Mouse (Mus musculus): Measurements from ENCODE around the gene Bmp7.

Bmp7 gene

GRCm38 (mm10) chr2:172846311-172846575 is 93.9 kb downstream of the Bmp7 start:
- DNase-seq: no peak

DNA sequence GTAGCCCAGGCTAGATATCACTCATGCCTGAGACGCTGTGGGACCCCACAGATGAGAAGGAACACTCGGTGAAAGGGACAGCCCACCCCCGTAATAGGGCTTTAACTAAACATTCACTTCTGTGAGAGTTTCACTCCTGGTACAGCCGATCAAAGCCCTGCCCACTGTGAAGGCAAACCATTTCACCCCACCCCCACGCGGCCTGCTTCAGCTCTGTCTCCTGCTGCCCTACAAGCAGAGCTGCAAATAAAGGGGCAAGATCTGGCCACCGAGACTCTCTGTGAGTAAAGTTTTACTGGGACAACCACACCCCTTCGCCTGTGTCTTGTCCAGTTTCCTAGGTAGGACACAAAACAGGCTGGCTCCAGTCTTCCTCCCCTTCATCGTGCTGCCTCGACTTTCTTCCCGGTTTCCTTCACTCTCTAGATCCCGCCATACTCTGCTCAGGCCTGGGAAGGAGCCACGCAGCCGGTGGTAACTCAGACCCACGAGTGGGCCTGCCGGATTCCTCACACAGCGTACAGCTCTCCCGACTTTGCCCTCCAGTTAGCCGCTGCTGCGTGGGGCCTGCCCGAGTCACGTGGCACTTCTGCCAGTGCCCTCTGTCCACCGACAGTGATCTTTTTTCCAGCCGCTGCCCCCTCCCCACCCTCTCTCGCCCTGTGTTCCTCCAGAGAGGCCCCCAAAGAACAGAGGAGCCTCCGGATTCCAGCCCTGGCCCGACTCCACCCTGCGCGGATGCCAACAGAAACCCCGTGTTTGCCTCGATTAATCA is 94.4 kb downstream of the Bmp7 start:
- DNase-seq: no peak

- no peak for DNase-seq
Measured at GRCm38 (mm10) chr2:172843903-172844302, 96.2 kb downstream of the Bmp7 start.

- DNase-seq: no peak
Measured at GRCm38 (mm10) chr2:172842306-172842705, 97.8 kb downstream of the Bmp7 start.

DNA sequence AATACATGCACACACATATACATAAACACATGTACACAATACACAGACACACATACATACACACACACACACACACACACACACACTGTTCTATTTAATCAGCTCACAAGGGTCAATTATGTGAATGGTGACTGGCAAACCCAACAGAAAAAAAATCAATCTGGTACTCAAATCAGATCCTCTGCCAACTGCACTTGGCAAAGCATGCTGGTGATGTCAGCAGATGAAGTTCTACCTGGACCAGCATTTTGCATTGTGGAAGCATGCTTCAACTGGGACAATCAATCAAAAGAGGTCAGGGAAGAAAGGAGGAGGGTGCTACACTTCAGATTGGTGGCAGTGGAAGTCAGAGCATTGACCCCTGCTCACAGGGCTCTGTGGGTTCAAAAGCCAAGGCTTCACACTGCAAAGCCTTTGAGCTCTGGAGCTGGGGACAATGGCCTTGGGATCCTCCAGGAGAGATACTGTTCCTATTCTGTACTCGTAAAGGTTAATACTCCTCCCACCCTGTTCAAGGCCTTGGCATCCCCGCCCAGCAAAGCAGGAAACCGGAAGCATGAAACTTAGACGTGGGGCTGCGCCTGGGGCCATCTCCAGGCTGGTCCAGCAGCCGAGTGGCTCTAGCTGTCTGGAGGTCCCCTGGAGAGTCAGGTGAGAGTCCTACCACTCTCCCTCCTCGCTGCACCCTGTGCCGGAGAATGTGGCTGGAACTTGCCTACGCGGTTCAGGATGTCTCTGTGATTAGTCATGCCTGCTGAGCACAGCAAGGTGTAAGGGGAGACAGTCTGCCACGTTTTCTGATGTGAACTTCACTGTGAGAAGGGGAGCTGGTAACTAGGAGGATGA is 99.0 kb downstream of the Bmp7 start:
- no peak for DNase-seq

DNA sequence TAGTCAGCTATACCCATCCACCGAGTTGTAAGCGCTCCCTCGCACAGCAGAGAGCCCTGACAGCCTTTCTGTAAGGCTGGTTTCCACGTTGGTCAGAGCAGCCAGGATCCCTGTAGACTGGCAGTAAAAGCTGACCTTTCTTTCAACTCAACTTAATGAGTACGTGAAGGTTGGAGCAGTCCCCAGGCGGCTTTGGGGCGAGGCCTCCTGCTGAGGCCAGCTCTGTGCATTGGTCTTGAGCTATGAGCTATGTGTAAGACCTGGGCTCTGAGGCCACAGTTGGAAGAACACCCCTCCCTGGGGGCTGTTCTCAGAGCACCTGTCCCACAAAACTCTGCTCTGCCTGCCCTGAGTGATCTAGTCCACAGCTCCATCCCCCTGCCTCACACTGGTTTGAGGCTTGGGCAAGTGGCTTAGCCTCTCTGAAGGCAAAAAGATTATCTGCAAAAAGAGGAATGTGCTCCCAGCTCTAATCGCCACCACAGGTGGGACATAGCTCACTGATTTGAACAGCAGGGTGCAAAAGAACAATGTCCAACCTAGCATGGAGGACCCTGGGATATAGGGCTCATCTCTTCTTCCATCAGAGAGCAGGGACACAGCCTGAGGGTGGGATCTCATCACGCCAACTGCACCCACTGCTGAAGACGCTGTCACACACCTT is 100.7 kb downstream of the Bmp7 start:
- DNase-seq: no peak

DNA sequence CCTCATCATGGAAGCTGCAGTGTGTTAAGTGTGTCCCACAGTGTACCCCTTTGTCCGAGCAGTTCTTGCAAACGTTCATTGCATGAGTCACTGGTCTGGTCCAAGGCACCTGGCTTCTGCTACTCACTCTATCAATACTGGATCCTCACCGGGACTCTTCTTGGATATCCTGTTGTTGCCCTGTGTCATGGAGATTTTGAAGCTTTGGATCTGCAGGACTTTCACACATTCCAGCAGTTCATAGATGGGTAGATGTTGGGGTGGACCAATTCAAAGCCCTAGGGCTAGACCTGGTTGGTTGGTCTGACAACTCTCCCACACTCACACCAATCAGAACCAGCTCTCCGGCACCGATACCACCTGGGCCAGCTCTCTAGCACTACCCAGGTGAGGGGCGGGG is 103.6 kb downstream of the Bmp7 start:
- DNase-seq: no peak

GRCm38 (mm10) chr2:172833196-172833595 is 106.9 kb downstream of the Bmp7 start:
- DNase-seq: no peak

DNA sequence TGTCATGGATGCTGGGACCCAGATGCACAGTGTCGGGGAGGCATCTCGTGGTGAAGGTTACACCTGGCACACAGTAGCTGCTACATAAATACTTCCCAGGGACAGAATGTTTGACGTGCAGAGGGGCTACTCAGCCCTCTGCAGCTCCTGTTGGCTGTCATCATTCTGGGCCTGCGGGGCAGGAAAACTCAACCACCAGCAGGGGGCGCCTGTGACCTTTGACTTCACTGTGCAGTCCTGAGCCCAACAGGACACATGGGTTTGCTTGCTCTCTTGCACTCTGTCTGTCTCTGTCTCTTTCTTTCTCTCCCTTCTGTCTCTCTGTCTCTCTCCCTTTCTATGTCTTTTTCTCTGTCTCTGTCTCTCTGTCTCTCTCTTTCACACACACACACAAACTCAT is 108.4 kb downstream of the Bmp7 start:
- peak; percentile 96 for DNase-seq

DNA sequence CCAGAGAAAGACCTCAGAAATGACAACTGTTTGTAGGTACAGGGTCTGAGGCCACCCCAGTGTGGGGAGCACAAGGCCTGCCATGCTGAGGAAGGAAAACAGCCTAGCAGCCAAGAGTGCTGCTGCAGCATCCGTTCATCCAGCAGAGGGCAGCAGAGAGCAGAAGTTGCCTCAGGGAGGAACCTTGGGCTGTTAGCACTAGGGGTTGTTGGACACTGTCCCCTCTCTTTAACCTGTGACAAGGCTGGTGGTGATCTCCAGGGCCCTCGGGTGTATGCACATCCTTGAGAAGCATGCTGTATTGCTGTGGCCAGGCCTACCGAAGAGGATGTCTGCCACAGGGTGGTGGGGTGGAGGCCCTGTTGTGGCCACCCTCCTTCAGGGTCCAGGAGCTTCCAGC is 109.0 kb downstream of the Bmp7 start:
- peak; percentile 98 for DNase-seq

DNA sequence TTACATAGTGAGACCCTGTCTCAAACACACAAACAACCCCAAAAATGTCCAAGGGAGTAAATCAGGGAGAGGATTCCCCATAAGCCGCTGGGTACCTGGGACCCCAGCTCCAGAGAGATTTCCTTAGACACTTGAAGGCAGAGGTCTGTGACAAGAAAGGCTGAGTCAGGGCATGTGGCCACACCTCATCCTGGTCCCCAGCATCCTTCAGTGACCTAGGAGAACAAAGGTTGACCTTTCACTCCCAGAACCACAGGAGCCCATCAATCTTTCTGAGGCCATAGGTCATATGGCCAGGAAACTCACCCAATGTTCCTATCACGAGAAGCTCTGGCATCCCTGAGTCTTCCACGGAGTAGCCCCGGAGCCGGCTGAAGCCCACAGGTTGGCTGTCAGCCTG is 111.9 kb downstream of the Bmp7 start:
- DNase-seq: no peak

GRCm38 (mm10) chr2:172827564-172827963 is 112.6 kb downstream of the Bmp7 start:
- DNase-seq: peak; percentile 78

DNA sequence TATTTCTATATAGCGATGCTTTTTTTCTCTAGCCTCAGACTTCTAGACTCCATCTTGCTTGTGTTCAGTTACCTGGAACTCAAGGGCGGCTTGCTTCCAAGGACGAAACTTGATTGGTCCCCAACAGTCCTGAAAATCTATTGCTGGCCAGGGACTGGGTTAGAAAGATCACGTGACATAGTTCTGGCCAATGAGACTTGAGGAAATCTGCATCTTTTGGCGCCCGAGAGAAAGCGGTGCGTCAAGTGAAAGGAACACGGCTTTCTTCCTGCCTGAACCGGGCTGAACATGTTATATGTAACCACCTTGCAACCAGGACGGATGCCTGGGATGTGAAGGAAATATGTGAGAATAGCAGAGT is 114.4 kb downstream of the Bmp7 start:
- DNase-seq: no peak

DNA sequence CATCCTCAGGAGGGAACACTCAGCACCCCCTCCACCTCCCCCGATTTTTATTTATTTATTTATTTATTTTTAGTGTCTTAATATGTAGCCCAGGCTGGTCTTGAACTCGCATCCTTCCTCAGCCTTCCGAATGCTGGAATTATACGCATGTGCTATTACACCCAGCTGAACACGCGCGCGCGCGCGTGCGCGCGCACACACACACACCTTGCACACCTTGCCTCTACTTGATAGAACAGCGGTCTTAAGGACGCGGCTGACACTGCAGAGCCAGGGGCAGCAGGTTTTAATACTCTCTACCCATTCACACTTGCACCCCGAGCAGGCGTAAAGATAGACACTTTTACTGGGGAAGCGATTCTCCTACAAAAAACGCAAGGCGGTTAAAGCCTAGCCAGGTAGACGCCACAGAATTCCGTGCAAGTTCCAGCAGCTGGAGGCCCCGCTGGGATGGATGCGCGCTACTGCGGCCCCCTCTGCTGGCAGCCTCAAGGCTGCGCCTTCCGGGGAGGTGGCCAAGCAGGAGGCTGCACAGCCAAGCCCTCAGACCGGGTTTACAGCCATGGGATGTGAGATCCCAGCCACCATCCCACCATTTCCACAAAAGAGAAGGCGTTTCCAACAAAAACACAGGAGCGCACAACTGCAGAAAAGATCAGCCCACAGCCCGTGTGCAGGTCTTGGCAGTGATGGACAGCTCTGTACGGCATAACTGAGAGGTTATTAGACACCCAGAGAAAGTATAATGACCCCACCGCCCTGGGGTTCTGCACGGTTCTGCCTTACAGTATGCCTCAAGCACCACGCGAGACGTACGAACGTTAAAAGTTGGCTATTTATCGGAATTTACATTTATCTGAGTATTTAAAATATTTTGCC is 115.0 kb downstream of the Bmp7 start:
- DNase-seq: peak; percentile 85

DNA sequence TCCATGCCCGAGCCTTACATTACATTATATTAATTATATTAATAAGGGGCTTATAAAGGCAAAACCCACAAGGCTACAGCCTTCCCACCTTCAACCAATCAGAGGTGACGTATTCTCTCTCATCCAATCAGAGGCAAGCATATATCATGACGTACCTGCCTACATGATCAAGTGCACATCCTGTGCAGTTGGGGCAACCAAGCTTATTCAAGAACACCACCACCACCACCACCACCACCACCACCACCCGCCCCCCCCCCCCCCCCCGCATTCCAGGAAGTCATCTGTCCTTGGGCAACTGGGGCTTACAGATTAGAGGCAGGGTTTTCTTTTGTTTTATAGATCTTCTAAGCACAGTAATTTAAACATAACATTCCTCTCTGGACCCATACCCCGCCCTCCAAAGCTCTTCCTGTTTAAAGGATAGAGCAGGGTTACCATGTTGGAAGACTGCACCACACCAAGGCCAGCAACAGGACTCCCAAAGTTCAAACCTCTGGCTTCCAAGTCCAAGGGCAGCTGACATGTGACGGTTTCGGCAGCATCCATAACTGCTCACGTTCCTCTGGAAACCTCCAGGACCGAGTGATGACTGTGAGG is 121.4 kb downstream of the Bmp7 start:
- DNase-seq: no peak

All from thymus, postnatal 4 days (tissue).